Mouse (Mus musculus): ENCODE measurements around the gene Nucb1. TPM values are rescaled to one million over a fixed set of nuclear protein-coding genes. Genes with fewer than 3 reads are reported as not detected.
"Not testable (repeated sequence)": the region's sequence is repeated elsewhere in the genome, so short reads cannot be mapped to it uniquely, and the experiment has no call there.

Nucb1 gene
- polyA plus RNA-seq, 1 experiment from 2014 or later, result 190 TPM

DNA sequence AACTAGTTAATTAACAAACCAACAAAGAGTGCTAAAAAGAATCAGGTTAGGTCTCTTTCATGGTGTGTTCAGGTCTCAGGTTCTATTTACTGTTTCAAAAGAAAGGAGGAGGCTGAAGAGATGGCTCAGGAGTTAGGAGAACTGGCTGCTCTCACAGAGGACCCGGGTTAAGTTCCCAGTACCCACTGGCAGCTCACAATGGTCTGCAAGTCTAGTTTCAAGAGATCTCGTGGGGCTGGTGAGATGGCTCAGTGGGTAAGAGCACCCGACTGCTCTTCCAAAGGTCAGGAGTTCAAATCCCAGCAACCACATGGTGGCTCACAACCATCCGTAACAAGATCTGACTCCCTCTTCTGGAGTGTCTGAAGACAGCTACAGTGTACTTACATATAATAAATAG lies 29.9 kb downstream of the Nucb1 start:
- H3K9ac ChIP-seq (ENCODE audit: low read depth, low read length); H3K9me3 ChIP-seq (ENCODE audit: control insufficient read depth, low read length); H3K4me1 ChIP-seq (ENCODE audit: control insufficient read depth, insufficient read depth, low read length); H3K4me3 ChIP-seq (ENCODE audit: low read length); H3K36me3 ChIP-seq (ENCODE audit: control insufficient read depth, insufficient read depth, low read length); ATAC-seq (ENCODE audit: low FRiP score, low TSS enrichment); H3K27ac ChIP-seq (ENCODE audit: low read depth, low read length); H3K27me3 ChIP-seq (ENCODE audit: control insufficient read depth, insufficient read depth, low read length); H3K4me2 ChIP-seq (replicated peaks; ENCODE audit: low read depth, low read length): not testable (repeated sequence)
- WGBS, result 79% methylated on average over 3 of the region's 4 CpGs

- WGBS, result 91% methylated on average over 7 of the region's 7 CpGs
Measured at GRCm38 (mm10) chr7:45478774-45479173, 31.4 kb downstream of the Nucb1 start.

GRCm38 (mm10) chr7:45477003-45477402 lies 33.2 kb downstream of the Nucb1 start:
- Histone ChIP-seq H3K4me2 (replicated peaks; ENCODE audit: low read depth, low read length) (no peak overlapping the region), H3K9ac (ENCODE audit: low read depth, low read length) (no peak overlapping the region), H3K9me3 (ENCODE audit: control insufficient read depth, low read length) (no peaks in the 10 kb centered on the region), H3K36me3 (ENCODE audit: control insufficient read depth, insufficient read depth, low read length) (no peaks in the 10 kb centered on the region), H3K27me3 (ENCODE audit: control insufficient read depth, insufficient read depth, low read length) (no peaks in the 10 kb centered on the region), H3K4me1 (ENCODE audit: control insufficient read depth, insufficient read depth, low read length) (0 out of 2 replicates have a peak, but pooled peaks cover 3% of the 10 kb centered on the region), H3K4me3 (ENCODE audit: low read length) (no peak overlapping the region), H3K27ac (ENCODE audit: low read depth, low read length) (no peak overlapping the region)
- 6% methylated on average over 3 of the region's 3 CpGs for WGBS
- no peak for ATAC-seq (ENCODE audit: low FRiP score, low TSS enrichment)

More at GRCm38 (mm10) chr7:45478774-45479173, 31.4 kb downstream of the Nucb1 start:
- no peak overlapping the region for H3K9ac ChIP-seq (ENCODE audit: low read depth, low read length)
- no peaks in the 10 kb centered on the region for H3K27me3 ChIP-seq (ENCODE audit: control insufficient read depth, insufficient read depth, low read length)
- no peak overlapping the region for H3K4me2 ChIP-seq (replicated peaks; ENCODE audit: low read depth, low read length)
- H3K36me3 ChIP-seq (ENCODE audit: control insufficient read depth, insufficient read depth, low read length), result no peaks in the 10 kb centered on the region
- no peak overlapping the region for H3K27ac ChIP-seq (ENCODE audit: low read depth, low read length)
- H3K9me3 ChIP-seq (ENCODE audit: control insufficient read depth, low read length), result no peaks in the 10 kb centered on the region
- ATAC-seq (ENCODE audit: low FRiP score, low TSS enrichment), result no peak
- no peak overlapping the region for H3K4me3 ChIP-seq (ENCODE audit: low read length)
- H3K4me1 ChIP-seq (ENCODE audit: control insufficient read depth, insufficient read depth, low read length), result 0 out of 2 replicates have a peak, but pooled peaks cover 3% of the 10 kb centered on the region

DNA sequence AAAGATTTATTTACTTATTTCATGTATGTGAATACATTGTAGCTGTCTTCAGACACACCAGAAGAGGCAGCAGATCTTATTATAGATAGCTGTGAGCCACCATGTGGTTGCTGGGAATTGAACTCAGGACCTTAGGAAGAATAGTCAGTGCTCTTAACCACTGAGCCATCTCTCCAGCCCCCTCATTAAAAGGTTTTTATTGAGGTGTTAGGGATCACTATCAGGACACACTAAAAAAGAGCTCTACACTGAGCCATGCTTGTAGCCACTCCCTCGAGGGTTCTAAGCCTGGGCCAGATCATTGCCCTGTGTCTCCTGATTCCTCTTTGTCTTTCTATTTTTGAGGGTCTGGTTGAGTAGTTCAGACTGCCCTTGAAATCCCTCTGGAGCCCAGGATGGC lies 33.8 kb downstream of the Nucb1 start:
- ATAC-seq (ENCODE audit: low FRiP score, low TSS enrichment), result no peak
- H3K4me2 ChIP-seq (replicated peaks; ENCODE audit: low read depth, low read length), result no peak overlapping the region
- H3K4me1 ChIP-seq (ENCODE audit: control insufficient read depth, insufficient read depth, low read length), result 0 out of 2 replicates have a peak, but pooled peaks cover 3% of the 10 kb centered on the region
- H3K4me3 ChIP-seq (ENCODE audit: low read length), result no peak overlapping the region
- H3K36me3 ChIP-seq (ENCODE audit: control insufficient read depth, insufficient read depth, low read length), result no peaks in the 10 kb centered on the region
- H3K27me3 ChIP-seq (ENCODE audit: control insufficient read depth, insufficient read depth, low read length), result no peaks in the 10 kb centered on the region
- H3K27ac ChIP-seq (ENCODE audit: low read depth, low read length), result no peak overlapping the region
- H3K9me3 ChIP-seq (ENCODE audit: control insufficient read depth, low read length), result no peaks in the 10 kb centered on the region
- 46% methylated on average over 1 of the region's 1 CpGs for WGBS
- no peak overlapping the region for H3K9ac ChIP-seq (ENCODE audit: low read depth, low read length)

DNA sequence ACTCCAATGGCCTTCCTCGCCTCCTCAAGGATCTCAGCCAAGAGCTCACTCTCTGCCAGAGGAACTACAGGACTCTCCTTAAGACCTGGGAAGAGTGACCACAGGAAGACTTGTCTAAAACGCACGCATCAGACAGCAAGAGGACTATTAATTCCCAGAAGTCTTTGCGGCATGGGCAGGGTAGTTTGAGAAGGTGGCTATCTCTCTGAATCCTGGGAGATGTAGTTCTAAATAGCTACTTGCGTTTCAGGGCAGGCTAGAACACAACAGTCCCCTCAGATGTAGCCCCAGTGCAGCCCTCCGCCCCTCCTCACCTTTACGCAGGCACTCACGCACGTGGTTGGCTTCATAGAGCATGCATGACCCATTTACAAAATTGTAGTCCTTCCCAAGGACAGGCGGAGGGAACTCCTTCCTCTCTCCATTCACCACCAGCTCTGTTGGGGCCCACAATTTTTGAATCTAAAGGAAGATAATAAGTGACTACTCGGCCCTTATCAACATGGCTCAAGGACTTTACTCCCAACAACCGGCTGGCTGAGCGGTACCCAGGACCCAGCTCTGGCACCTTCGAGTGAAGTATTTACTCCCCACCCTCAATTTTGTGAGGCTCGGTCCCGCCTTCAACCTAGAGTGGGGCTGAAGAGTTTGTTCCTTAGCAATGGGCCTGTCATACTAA lies 34.8 kb downstream of the Nucb1 start:
- H3K27me3 ChIP-seq (ENCODE audit: control insufficient read depth, insufficient read depth, low read length), result no peaks in the 10 kb centered on the region

GRCm38 (mm10) chr7:45470869-45471268 lies 39.3 kb downstream of the Nucb1 start:
- no peak overlapping the region for H3K4me3 ChIP-seq (ENCODE audit: low read length)
- H3K9me3 ChIP-seq (ENCODE audit: control insufficient read depth, low read length), result no peaks in the 10 kb centered on the region
- no peak overlapping the region for H3K27ac ChIP-seq (ENCODE audit: low read depth, low read length)
- 3% methylated on average over 3 of the region's 3 CpGs for WGBS
- H3K4me1 ChIP-seq (ENCODE audit: control insufficient read depth, insufficient read depth, low read length), result peaks cover 3% of the 10 kb centered on the region
- ATAC-seq (ENCODE audit: low FRiP score, low TSS enrichment), result no peak
- H3K27me3 ChIP-seq (ENCODE audit: control insufficient read depth, insufficient read depth, low read length), result no peaks in the 10 kb centered on the region
- no peaks in the 10 kb centered on the region for H3K36me3 ChIP-seq (ENCODE audit: control insufficient read depth, insufficient read depth, low read length)
- no peak overlapping the region for H3K4me2 ChIP-seq (replicated peaks; ENCODE audit: low read depth, low read length)
- H3K9ac ChIP-seq (ENCODE audit: low read depth, low read length), result no peak overlapping the region

More for the DNA sequence above, 34.8 kb downstream of the Nucb1 start:
- Histone ChIP-seq H3K27ac (ENCODE audit: low read depth, low read length) (no peak overlapping the region), H3K9ac (ENCODE audit: low read depth, low read length) (peak overlapping the region; percentile 42; the same call in 1 of the 2 replicates), H3K36me3 (ENCODE audit: control insufficient read depth, insufficient read depth, low read length) (no peaks in the 10 kb centered on the region), H3K4me2 (replicated peaks; ENCODE audit: low read depth, low read length) (peak overlapping the region; percentile 32), H3K9me3 (ENCODE audit: control insufficient read depth, low read length) (no peaks in the 10 kb centered on the region), H3K4me1 (ENCODE audit: control insufficient read depth, insufficient read depth, low read length) (0 out of 2 replicates have a peak, but pooled peaks cover 3% of the 10 kb centered on the region), H3K4me3 (ENCODE audit: low read length) (peak overlapping the region; percentile 19)
- 66% methylated on average over 16 of the region's 16 CpGs for WGBS
- ATAC-seq (ENCODE audit: low FRiP score, low TSS enrichment), result no peak

- Histone ChIP-seq H3K9me3 (ENCODE audit: control insufficient read depth, low read length) (no peaks in the 10 kb centered on the region), H3K4me2 (replicated peaks; ENCODE audit: low read depth, low read length) (peak overlapping the region; percentile 71), H3K9ac (ENCODE audit: low read depth, low read length) (peak overlapping the region; percentile 84; the same call in 1 of the 2 replicates), H3K4me1 (ENCODE audit: control insufficient read depth, insufficient read depth, low read length) (peaks cover 10% of the 10 kb centered on the region), H3K4me3 (ENCODE audit: low read length) (peak overlapping the region; percentile 75), H3K36me3 (ENCODE audit: control insufficient read depth, insufficient read depth, low read length) (peaks cover 28% of the 10 kb centered on the region), H3K27ac (ENCODE audit: low read depth, low read length) (no peak overlapping the region), H3K27me3 (ENCODE audit: control insufficient read depth, insufficient read depth, low read length) (no peaks in the 10 kb centered on the region)
- WGBS, result 31% methylated on average over 7 of the region's 7 CpGs
- no peak for ATAC-seq (ENCODE audit: low FRiP score, low TSS enrichment)
Measured at GRCm38 (mm10) chr7:45467090-45467670, 43.0 kb downstream of the Nucb1 start.

DNA sequence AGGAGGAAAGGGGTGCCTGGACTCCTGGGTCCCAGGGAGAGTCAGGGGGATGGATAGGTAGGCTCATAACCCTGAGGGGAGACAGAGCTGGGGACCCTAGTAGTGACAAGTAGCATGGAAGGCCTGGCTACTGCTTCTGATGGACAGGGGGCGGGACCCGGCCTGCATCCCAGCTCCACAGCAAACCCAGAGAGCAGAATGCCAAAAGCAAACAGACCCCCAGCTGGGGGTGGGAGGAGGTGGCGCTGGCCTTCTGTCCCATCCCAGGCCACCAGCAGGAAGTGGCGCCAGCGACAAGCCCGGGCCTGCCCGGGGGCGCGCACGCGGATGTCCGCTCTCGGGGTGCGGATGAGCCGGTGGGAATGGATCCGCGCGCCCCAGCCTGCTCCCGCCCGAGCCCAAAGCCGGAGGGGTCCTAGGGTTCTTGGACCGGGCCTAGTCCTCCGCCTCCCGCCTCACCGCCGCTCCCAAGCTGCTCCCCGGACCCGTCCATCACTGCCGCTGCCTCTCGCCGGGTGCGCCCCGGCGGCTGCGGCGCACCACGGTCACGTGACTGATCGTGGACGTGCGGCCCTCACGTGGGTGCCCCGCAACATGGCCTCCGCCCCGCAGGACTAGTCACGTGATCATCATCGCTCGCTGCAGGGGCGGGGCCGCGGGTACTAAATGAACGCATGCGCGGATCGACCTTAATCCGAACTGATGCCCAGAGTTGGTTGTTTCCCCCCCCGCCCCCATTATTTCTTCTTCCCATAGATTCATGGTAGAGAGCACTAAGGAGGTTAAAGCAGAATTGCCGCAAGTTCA lies 43.7 kb downstream of the Nucb1 start, which contains the start of gene Bax:
Gene Bax (minus strand): TSS at position 616 of the 807 bp plus-strand sequence.
- no peaks in the 10 kb centered on the region for H3K27me3 ChIP-seq (ENCODE audit: control insufficient read depth, insufficient read depth, low read length)
- peak within 1 kb of the TSS; percentile 75 for H3K4me3 ChIP-seq (ENCODE audit: low read length)
- H3K9ac ChIP-seq (ENCODE audit: low read depth, low read length), result peak within 1 kb of the TSS; percentile 84
- peaks cover 10% of the 10 kb centered on the region for H3K4me1 ChIP-seq (ENCODE audit: control insufficient read depth, insufficient read depth, low read length)
- no peak within 1 kb of the TSS for H3K27ac ChIP-seq (ENCODE audit: low read depth, low read length)
- peak within 1 kb of the TSS; percentile 71 for H3K4me2 ChIP-seq (replicated peaks; ENCODE audit: low read depth, low read length)
- peaks cover 28% of the 10 kb centered on the region for H3K36me3 ChIP-seq (ENCODE audit: control insufficient read depth, insufficient read depth, low read length)
- under 1% methylated on average over 44 of the region's 58 CpGs for WGBS
- no peaks in the 10 kb centered on the region for H3K9me3 ChIP-seq (ENCODE audit: control insufficient read depth, low read length)
- ATAC-seq (ENCODE audit: low FRiP score, low TSS enrichment), result peak; percentile 79
